Mouse (Mus musculus): ENCODE measurements around the gene Iqcf4.

DNA sequence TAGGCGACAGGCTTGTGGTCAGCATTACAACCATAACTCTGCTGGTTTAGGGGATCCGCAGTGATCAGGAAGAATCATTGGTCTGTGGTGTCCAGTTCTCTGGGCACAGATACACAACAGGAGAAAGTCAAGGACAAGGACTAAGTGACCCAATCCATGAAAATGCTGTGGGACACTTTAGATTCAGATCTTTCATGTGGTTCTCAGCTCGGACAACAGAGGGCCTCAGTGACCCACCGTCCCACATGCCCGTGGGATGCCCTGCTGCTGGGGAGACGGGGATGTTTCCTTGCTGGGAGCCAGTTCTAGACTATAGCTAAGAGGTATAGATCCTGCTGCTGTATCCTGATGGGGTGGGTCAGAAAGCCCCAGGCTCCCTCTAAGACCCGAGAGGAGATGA, 27.7 kb upstream of the Iqcf4 start:
- TF ChIP-seq CTCF (conservative IDR thresholded peaks at IDR 0.05 in 1 of 2, IDR thresholded peaks at IDR 0.05 in 1 of 2; ENCODE audit: low read depth in 2 of 2, low read length in 2 of 2), result peak in 1 of 2 experiments; percentile 50; a peak in 2 of 4 replicates
- TF ChIP-seq ZC3H11A (IDR thresholded peaks at IDR 0.05; ENCODE audit: low read depth, low read length), result no peak
- TF ChIP-seq POLR2AphosphoS2 (IDR thresholded peaks at IDR 0.05; ENCODE audit: low read depth, low read length), result no peak
- TF ChIP-seq BHLHE40 (IDR thresholded peaks at IDR 0.05; ENCODE audit: low read depth, low read length), result no peak
- no peak for TF ChIP-seq IRF4 (IDR thresholded peaks at IDR 0.05; ENCODE audit: low read depth, low read length)
- TF ChIP-seq GABPA (IDR thresholded peaks at IDR 0.05; ENCODE audit: insufficient replicate concordance, low read depth, low read length), result no peak
- no peak for TF ChIP-seq ZKSCAN1 (IDR thresholded peaks at IDR 0.05; ENCODE audit: borderline replicate concordance, low read depth, low read length)
- TF ChIP-seq POLR2A (IDR thresholded peaks at IDR 0.05; ENCODE audit: low read depth, low read length), result no peak
- no peak for TF ChIP-seq HCFC1 (IDR thresholded peaks at IDR 0.05; ENCODE audit: low read depth, low read length)
- TF ChIP-seq MYC (IDR thresholded peaks at IDR 0.05; ENCODE audit: low read depth, low read length), result no peak
- no peak for TF ChIP-seq UBTF (IDR thresholded peaks at IDR 0.05; ENCODE audit: low read depth, low read length)
- no peak for TF ChIP-seq EP300 (IDR thresholded peaks at IDR 0.05; ENCODE audit: low read length)
- no peak for TF ChIP-seq ETS1 (conservative IDR thresholded peaks at IDR 0.05; ENCODE audit: low read depth, low read length)
